Mouse (Mus musculus): ENCODE data around the gene Rnf123. TPM values are rescaled to one million over a fixed set of nuclear protein-coding genes. Genes with fewer than 3 reads are reported as not detected.

Gene Rnf123
- polyA plus RNA-seq, 1 experiment, result 393 TPM

DNA sequence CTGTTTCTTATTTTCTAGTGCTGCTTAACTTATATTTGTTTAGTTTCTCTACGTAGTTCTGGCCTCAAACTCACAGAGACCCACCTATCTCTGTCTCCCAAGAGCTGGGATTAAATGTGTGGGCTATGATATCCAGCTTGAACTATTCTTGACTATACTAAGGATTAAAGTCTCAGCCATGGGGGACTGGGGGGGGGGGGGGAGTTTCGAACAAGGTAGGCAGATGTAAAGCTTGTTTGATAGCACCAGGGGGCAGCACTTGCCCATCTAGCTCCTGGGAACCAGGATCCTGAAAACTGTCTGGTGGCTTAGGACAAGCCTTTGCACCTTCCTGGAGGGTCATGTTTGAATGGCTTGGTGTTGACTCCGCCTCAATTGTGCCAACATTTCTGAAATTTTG, 12.4 kb upstream of the Rnf123 start:
- WGBS, result 3% methylated on average over 3 of the region's 3 CpGs
- Histone ChIP-seq H3K27ac (ENCODE audit: control insufficient read depth, insufficient read depth, low read depth, low read length, poor library complexity) (peak overlapping the region; percentile 88; the same call in 1 of the 2 replicates), H3K4me1 (ENCODE audit: control insufficient read depth, insufficient read depth, low read length) (no peaks in the 10 kb centered on the region; the same call in 1 of the 2 replicates), H3K4me3 (replicated peaks; ENCODE audit: control insufficient read depth, low read depth, low read length) (peak overlapping the region; percentile 59)
- TF ChIP-seq CTCF (IDR thresholded peaks at IDR 0.05; ENCODE audit: control insufficient read depth, insufficient read depth, low read length), result peak; percentile 86
- TF ChIP-seq POLR2A (IDR thresholded peaks at IDR 0.05; ENCODE audit: borderline replicate concordance, control insufficient read depth, low read depth, low read length), result 0 out of 2 replicates have a peak, but pooled peaks have one; percentile 19

DNA sequence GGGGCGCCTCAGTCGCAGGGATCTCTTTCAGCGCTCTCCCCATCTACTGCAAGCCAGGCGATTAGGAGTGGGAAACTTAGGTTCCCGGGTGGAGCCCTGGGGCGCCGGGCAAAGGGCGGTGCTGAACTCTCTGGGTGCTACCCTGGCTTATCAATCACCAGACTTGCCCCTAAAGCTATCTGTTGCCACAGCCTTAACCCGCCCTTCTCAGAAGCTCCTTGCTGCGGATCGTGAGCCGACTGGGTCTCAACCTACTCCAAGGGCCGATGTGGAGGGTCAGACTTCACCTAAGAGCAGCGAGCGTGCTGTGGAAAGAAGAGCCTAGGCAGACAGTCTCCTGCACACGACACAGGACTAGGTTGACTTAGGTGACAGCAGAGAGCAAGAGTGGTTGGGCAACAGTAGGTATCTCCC, 11.9 kb upstream of the Rnf123 start:
- 1% methylated on average over 16 of the region's 16 CpGs for WGBS
- Histone ChIP-seq H3K4me3 (replicated peaks; ENCODE audit: control insufficient read depth, low read depth, low read length) (peak overlapping the region; percentile 97), H3K4me1 (ENCODE audit: control insufficient read depth, insufficient read depth, low read length) (no peaks in the 10 kb centered on the region; the same call in 1 of the 2 replicates), H3K27ac (ENCODE audit: control insufficient read depth, insufficient read depth, low read depth, low read length, poor library complexity) (peak overlapping the region; percentile 88)
- TF ChIP-seq CTCF (IDR thresholded peaks at IDR 0.05; ENCODE audit: control insufficient read depth, insufficient read depth, low read length) (no peak), POLR2A (IDR thresholded peaks at IDR 0.05; ENCODE audit: borderline replicate concordance, control insufficient read depth, low read depth, low read length) (peak; percentile 66; the same call in 1 of the 2 replicates)

DNA sequence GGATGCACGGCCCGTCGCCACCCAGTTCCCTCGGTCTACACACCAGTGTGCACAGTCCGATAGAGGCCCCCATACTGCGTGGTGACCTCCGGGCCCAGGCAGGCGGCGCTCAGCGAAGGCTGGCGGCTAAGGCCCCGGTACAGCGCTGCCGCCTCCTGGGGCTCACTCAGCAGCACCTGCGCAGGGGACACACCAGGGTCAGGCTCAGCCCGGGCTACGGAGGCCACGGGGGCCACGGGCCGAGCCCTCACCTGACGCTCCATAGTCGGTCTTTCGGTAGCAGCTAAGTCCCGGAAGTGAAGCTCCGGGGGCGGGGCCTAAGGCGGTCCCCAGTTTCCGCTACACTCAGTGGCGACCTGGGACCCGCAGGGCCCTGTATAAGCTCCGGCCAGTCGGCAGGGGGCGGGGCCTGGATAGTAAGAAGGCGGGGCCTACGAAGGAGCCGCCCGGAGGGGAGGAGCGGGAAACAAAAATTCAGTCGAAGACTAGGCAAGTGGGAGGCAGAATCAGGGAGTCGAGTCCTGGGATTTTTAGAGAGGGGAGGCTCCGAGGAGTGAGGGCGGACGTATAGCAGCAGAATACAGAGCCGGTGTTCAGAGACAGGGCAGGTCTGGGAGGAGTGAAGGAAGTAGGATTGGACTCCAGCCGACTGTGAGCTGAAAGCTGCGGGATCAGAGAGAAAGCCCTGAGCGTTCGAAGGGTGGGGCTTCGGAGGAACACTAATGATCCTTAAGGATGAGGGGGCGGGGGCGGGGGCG, 11.2 kb upstream of the Rnf123 start, which contains the start of gene Apeh:
Gene Apeh (minus strand): TSS at position 423 of the 758 bp plus-strand sequence.
- peak within 1 kb of the TSS; percentile 97 for H3K4me3 ChIP-seq (replicated peaks; ENCODE audit: control insufficient read depth, low read depth, low read length)
- WGBS, result under 1% methylated on average over 52 of the region's 52 CpGs
- no peaks in the 10 kb centered on the region; the same call in 1 of the 2 replicates for H3K4me1 ChIP-seq (ENCODE audit: control insufficient read depth, insufficient read depth, low read length)
- H3K27ac ChIP-seq (ENCODE audit: control insufficient read depth, insufficient read depth, low read depth, low read length, poor library complexity), result peak within 1 kb of the TSS; percentile 88
- TF ChIP-seq POLR2A (IDR thresholded peaks at IDR 0.05; ENCODE audit: borderline replicate concordance, control insufficient read depth, low read depth, low read length) (peak; percentile 68), CTCF (IDR thresholded peaks at IDR 0.05; ENCODE audit: control insufficient read depth, insufficient read depth, low read length) (no peak)

GRCm38 (mm10) chr9:108093586-108093985, 10.4 kb upstream of the Rnf123 start:
- 67% methylated on average over 10 of the region's 10 CpGs for WGBS

DNA sequence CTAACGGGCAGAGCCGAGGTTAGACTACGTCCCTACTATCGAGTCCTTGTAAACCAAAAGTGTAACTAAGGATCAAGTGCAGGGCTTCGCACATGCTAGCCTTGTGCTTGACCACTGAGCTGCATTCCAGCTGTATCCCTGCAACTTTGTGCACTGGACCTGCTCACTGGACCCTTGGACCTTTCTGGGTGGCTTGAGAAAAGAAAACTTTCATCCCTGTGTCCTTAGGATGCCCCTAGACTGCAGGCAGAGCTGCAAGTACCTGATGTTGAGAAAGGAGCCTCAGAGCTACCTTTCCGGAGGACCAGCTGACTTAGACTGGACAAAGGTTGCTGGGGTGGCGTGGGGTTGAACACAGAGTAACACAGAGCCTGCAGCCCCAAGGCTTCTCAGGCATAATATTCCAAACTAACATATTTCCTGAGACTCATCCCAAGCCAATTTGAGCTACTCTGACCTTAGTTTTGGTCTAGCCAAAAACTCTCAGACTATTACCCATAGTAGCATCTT, 7.5 kb upstream of the Rnf123 start:
- TF ChIP-seq POLR2A (IDR thresholded peaks at IDR 0.05; ENCODE audit: borderline replicate concordance, control insufficient read depth, low read depth, low read length) (no peak), CTCF (IDR thresholded peaks at IDR 0.05; ENCODE audit: control insufficient read depth, insufficient read depth, low read length) (no peak)
- Histone ChIP-seq H3K4me3 (replicated peaks; ENCODE audit: control insufficient read depth, low read depth, low read length) (no peak overlapping the region), H3K27ac (ENCODE audit: control insufficient read depth, insufficient read depth, low read depth, low read length, poor library complexity) (no peak overlapping the region), H3K4me1 (ENCODE audit: control insufficient read depth, insufficient read depth, low read length) (no peaks in the 10 kb centered on the region; the same call in 1 of the 2 replicates)
- WGBS, result 94% methylated on average over 7 of the region's 7 CpGs

More at GRCm38 (mm10) chr9:108093586-108093985, 10.4 kb upstream of the Rnf123 start:
- Histone ChIP-seq H3K4me3 (replicated peaks; ENCODE audit: control insufficient read depth, low read depth, low read length) (peak overlapping the region; percentile 97), H3K4me1 (ENCODE audit: control insufficient read depth, insufficient read depth, low read length) (no peaks in the 10 kb centered on the region; the same call in 1 of the 2 replicates), H3K27ac (ENCODE audit: control insufficient read depth, insufficient read depth, low read depth, low read length, poor library complexity) (peak overlapping the region; percentile 88)
- TF ChIP-seq POLR2A (IDR thresholded peaks at IDR 0.05; ENCODE audit: borderline replicate concordance, control insufficient read depth, low read depth, low read length), result no peak
- TF ChIP-seq CTCF (IDR thresholded peaks at IDR 0.05; ENCODE audit: control insufficient read depth, insufficient read depth, low read length), result no peak

DNA sequence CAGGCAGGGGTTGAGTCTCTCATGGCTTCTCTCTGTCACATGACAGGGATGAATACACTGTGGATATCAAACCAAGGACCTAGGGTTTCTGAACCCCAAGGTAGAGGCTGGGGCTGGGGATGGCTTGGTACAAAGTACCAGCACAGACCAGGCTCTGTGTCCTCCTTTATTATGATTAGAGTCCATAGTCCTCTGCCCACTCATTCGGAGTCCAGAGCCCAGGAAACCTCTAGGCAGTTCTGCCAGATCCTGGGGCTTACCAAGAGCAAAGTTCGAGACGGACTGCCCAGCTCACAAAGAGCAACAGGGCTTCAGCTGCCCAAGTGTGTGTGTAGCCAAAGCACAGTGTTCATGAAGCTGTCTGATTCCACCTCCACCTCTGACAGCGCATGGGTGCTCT, 2.1 kb upstream of the Rnf123 start:
- TF ChIP-seq CTCF (IDR thresholded peaks at IDR 0.05; ENCODE audit: control insufficient read depth, insufficient read depth, low read length) (no peak), POLR2A (IDR thresholded peaks at IDR 0.05; ENCODE audit: borderline replicate concordance, control insufficient read depth, low read depth, low read length) (no peak)
- peak overlapping the region; percentile 59; the same call in 1 of the 2 replicates for H3K27ac ChIP-seq (ENCODE audit: control insufficient read depth, insufficient read depth, low read depth, low read length, poor library complexity)

GRCm38 (mm10) chr9:108083561-108083960, 415 bp upstream of the Rnf123 start:
- peaks cover 12% of the 10 kb centered on the region; the same call in 1 of the 2 replicates for H3K4me1 ChIP-seq (ENCODE audit: control insufficient read depth, insufficient read depth, low read length)
- TF ChIP-seq POLR2A (IDR thresholded peaks at IDR 0.05; ENCODE audit: borderline replicate concordance, control insufficient read depth, low read depth, low read length) (no peak), CTCF (IDR thresholded peaks at IDR 0.05; ENCODE audit: control insufficient read depth, insufficient read depth, low read length) (no peak)
- 52% methylated on average over 6 of the region's 6 CpGs for WGBS
- peak overlapping the region; percentile 81 for H3K27ac ChIP-seq (ENCODE audit: control insufficient read depth, insufficient read depth, low read depth, low read length, poor library complexity)
- H3K4me3 ChIP-seq (replicated peaks; ENCODE audit: control insufficient read depth, low read depth, low read length), result no peak overlapping the region

More for the DNA sequence above, 2.1 kb upstream of the Rnf123 start:
- 94% methylated on average over 4 of the region's 4 CpGs for WGBS
- H3K4me1 ChIP-seq (ENCODE audit: control insufficient read depth, insufficient read depth, low read length), result peaks cover 12% of the 10 kb centered on the region; the same call in 1 of the 2 replicates
- H3K4me3 ChIP-seq (replicated peaks; ENCODE audit: control insufficient read depth, low read depth, low read length), result no peak overlapping the region

DNA sequence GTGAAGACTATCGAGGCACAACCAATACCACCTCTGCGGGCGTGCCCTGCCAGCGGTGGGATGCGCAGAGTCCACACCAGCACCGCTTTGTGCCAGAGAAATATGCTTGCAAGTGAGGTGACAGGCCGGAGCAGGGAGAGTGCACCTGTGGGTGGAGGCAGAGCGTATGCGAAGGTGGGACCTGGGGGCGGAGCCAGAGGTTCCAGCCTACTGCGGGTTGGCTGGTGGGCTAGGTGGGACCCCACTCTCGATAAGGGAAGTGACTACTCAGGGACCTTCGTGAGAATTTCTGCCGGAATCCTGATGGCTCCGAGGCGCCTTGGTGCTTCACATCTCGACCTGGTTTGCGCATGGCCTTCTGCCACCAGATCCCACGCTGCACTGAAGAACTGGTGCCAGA, 597 bp downstream of the Rnf123 start:
- WGBS, result 13% methylated on average over 19 of the region's 19 CpGs

More for the DNA sequence above, 597 bp downstream of the Rnf123 start:
- Histone ChIP-seq H3K27ac (ENCODE audit: control insufficient read depth, insufficient read depth, low read depth, low read length, poor library complexity) (peak overlapping the region; percentile 81), H3K4me1 (ENCODE audit: control insufficient read depth, insufficient read depth, low read length) (peaks cover 13% of the 10 kb centered on the region), H3K4me3 (replicated peaks; ENCODE audit: control insufficient read depth, low read depth, low read length) (peak overlapping the region; percentile 24)
- no peak for TF ChIP-seq POLR2A (IDR thresholded peaks at IDR 0.05; ENCODE audit: borderline replicate concordance, control insufficient read depth, low read depth, low read length)
- TF ChIP-seq CTCF (IDR thresholded peaks at IDR 0.05; ENCODE audit: control insufficient read depth, insufficient read depth, low read length), result no peak

Data from bone marrow, adult 2 months (tissue).